Mouse (Mus musculus): ENCODE measurements around the gene Sulf2.

GRCm38 (mm10) chr2:166068261-166068660 is 87.2 kb downstream of the Sulf2 start:
- TF ChIP-seq E2F4 (IDR thresholded peaks at IDR 0.05; ENCODE audit: borderline replicate concordance, low read depth, low read length): no peak
- no peak for TF ChIP-seq CTCF (IDR thresholded peaks at IDR 0.05 in 2 of 3, conservative IDR thresholded peaks at IDR 0.05 in 1 of 3; ENCODE audit: control insufficient read depth in 1 of 3, insufficient read depth in 1 of 3, low read depth in 2 of 3, low read length in 3 of 3, poor library complexity in 1 of 3, severe bottlenecking in 1 of 3)
- no peak for TF ChIP-seq MAX (IDR thresholded peaks at IDR 0.05; ENCODE audit: low read length)
- TF ChIP-seq ZNF384 (IDR thresholded peaks at IDR 0.05; ENCODE audit: low read depth, low read length): no peak
- no peak for TF ChIP-seq POLR2AphosphoS2 (IDR thresholded peaks at IDR 0.05; ENCODE audit: low read length)
- TF ChIP-seq TAL1 (IDR thresholded peaks at IDR 0.05; ENCODE audit: low read length): no peak
- TF ChIP-seq USF1 (IDR thresholded peaks at IDR 0.05; ENCODE audit: low read depth, low read length): no peak
- no peak for TF ChIP-seq NRF1 (IDR thresholded peaks at IDR 0.05; ENCODE audit: insufficient read depth, low read depth, low read length, poor library complexity, severe bottlenecking)
- no peak for TF ChIP-seq POLR2A (IDR thresholded peaks at IDR 0.05; ENCODE audit: control insufficient read depth in 1 of 2, insufficient read depth in 1 of 2, low read depth in 1 of 2, low read length in 2 of 2, poor library complexity in 1 of 2)
- TF ChIP-seq JUND (IDR thresholded peaks at IDR 0.05; ENCODE audit: low read depth, low read length): no peak
- TF ChIP-seq UBTF (IDR thresholded peaks at IDR 0.05; ENCODE audit: borderline replicate concordance, insufficient read depth, low read depth, low read length): no peak
